Mouse (Mus musculus) Muller cell, postnatal 12 days (primary cell): Measurements from ENCODE around the gene Casc1.

Experiments used
- DNase-seq: peaks from one replicate; pipeline ENCODE4 v3.0.0-alpha.2; 2015; ENCODE audit errors: inconsistent ontology term

Gene Casc1

DNA sequence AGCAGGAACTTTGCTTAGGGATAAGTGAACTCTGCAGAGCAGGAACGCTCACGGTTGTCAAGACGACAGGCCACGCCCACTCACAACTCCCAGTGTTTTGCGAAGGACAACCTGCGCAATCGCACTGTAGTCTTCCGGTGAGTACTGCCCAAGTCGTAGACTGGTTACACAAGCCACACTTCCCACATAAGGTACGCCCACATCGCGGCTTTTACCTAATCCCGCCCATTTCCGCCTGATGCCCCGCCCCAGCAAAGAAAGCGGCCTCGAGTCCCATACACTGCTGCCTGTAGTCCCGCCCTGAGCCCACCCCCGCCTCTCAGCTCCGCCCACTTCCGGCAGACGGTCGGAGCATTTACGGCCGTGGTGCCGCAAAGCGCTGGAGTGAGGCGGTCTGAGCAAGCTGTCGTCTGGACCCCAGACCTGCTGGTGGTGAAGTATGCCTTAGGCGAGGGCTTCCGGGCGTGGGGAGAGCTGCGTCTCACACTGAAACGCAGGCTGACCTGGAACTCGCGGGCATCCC lies at the start of gene Casc1, which contains the start of gene Etfrf1:
TSS of gene Casc1 (minus strand) at position 190 of the 523 bp plus-strand sequence.
TSS of gene Etfrf1 (plus strand) at position 319 of the 523 bp plus-strand sequence.
- peak; percentile 99 for DNase-seq

DNA sequence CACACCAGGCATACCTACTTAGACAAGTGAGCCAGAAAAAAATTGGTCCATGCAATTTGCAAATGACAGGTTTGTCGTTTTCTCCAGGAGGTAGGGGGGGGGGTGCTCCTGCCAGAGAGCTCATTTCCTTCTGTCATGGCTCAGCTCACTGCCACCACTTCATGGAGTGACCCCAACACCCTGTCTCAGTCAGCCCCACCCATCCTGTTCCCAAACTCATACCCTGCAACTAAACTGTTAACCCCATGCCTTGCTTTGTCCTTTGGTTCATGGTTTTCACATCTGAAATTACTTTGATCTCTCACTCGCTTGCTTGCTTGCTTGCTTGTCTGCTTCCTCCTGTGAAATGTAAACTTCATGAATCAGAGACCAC lies 45.9 kb upstream of the Casc1 start:
- no peak for DNase-seq

DNA sequence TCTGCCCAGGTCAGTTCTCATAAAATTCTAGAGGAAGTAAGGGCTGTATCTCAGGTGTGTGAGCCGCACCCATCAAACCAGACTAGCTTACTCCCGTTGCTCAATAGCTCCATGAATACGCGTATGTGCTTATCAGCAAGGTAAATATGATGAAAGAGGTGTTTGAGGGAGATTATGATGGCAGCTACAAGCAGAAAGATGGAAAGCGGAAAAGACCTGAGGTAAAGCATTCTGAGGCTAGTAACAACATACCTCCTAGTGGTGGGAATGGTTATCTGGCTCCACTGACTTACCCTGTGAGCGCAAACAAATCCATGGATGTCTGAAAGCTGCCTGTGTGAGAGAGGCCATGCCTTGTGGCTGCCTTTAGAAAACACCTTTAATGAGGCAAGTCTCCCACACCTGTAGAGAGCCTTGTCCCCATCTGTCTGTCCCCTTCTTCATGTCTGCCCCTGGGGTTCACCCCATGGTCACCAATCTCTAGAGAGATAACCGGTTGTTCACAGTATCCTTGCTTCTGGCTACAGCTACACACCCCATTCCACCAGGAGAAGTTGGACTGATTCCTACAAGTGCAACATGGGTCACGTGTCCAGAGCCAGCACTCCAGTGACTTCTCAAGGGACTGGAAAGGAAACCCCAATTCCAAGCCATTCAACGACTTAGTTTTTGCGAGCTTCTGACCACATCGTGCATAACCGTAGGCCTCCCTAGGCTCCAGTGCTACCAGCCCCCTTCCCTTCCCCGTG lies 45.3 kb upstream of the Casc1 start:
- DNase-seq = no peak

DNA sequence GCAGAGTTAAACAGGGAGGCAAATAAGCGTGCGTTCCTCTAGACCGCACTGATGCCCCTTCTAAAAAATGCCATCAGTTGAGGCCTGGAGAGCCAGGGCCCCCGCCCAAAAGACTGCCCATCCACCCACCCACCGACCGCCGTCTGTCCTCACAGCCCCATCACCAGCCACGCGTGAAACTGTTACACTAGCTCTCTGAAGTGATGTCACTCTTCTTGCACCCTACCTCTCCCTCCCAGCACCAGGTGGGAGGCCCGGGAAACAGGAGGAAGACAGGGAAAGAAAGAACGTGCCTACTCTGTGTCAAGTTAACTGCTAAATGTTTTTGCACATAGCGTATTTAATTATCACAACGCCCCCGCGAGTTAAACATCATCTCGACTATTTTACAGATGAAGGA lies 40.0 kb upstream of the Casc1 start:
- no peak for DNase-seq

DNA sequence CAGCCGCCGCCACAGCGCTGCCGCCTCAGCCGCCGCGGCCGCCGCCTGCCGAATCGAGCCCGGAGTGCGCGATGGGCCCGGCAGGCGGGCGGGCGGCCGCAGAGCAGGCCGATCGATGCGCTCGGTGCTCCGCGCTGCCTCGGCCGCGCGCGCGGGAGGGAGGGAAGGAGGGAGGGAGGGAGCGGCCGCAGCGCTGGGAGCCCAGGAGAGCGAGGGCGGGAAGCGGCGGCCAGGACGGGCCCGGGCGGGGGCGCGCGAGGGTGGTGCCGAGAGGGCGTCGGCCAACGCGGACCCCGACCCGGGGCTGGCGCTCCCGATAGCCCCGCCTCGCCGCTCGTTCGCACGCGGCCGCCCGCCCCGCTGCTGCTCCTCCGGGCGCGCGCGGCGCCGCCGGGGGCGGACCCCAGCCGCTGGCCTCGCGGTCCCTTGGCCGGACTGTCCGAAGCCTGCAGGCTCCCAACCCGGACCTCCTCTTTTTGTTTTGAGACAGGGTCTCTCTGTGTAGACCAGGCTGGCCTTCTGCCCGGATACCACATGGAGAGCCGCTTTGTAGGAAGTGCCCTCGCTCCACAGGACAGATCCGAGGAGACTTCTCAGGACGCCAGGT lies 39.5 kb upstream of the Casc1 start, which contains the start of gene Kras:
TSS of gene Kras (minus strand) at position 55 of the 607 bp plus-strand sequence.
- peak; percentile 95 for DNase-seq

DNA sequence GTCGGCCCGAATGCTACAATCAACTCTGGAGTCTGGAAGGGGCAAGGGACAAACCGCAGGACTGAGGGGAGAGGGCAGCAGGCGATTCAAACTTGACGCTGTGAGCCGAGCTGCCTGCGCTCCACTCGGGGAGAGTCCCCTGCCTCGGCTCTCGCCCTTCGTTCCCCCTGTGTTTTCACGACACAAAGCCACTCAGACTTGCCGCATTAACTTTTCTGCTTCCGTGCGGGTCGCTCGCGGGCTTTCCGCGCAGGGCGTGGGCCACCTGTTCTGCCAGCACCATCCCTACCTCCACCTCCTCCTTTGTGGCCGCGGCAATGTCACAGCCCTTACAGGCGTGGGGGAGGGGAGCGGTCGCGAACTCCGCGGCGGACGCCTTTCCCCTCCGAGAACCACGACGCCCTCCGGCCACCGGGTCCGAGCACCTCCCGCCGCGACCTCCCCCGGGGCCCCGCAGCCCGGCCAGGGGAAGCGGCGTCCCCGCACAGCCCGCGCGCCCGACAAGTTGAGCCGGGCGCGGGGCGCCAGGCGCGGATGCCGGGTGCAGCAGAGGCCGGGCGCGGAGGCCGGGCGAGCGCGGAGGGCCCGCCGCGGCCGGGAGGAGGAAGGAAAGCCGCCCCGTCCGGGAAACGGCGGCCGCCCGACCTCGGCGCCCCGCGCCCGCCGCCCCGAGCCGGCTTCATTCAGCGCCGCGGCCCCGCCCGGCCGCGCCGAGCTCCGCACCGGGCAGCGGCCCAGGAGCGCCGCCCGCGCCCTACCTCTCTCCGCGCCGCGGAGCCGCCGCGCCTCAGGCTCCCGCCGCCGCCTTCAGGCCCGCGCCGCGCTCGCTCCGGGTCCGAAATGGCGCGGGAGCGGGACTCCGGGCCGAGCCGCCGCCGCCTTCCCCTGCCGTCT lies 38.7 kb upstream of the Casc1 start:
- peak; percentile 56 for DNase-seq

DNA sequence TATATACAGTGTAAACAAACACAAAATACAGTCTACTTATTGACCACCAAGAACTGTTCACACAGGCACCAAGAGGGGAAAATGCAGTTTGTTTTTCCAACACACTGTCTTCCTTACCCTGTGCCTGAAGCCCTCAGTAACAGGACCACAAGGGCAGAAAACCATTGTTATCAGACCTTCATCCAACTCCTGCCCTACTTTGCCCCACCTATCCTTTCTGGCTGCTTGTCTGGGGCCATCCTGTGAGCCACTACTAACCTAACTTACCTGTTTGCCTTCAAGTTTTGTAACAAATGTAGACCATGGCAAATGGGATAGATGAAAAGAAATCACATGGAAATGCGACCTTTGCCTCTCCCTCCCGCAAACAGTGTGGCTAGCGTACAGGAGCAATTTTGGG lies 37.1 kb upstream of the Casc1 start:
- no peak for DNase-seq

DNA sequence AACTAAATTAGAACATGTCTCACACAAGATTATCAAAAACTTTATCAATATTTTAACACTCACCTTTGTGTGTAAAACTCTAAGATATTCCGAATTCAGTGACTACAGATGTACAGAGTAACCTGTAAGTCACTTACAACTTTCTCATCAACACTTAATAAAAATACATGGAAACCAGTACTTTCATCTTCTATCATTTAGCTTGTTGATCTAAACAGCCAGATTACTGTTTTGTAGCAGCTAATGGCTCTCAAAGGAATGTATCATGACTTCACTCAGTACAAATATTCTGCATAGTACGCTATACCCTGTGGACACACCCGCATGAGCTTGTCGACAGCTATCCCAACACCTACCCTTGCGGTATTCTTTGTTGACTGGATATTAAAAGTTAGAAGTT lies 36.0 kb upstream of the Casc1 start:
- DNase-seq = no peak

DNA sequence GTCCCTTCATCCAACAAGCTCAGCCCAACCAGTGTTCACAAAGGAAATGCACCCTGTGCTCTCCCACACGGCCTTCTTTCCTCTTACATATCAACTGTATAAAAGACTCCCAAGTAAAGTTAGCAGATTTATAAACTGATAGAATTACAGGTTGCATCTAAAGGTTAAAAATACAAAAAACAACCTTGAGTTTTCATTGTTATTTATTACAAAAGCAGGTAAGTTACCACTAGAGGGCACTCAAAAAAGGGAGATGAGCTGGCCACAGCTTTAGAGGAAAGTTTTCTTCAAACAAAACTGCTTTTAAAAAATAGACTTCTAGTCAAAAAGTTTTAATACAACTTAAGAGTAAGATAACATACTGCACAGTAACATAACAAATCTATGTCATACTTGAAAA lies 31.7 kb upstream of the Casc1 start:
- DNase-seq = peak; percentile 16

DNA sequence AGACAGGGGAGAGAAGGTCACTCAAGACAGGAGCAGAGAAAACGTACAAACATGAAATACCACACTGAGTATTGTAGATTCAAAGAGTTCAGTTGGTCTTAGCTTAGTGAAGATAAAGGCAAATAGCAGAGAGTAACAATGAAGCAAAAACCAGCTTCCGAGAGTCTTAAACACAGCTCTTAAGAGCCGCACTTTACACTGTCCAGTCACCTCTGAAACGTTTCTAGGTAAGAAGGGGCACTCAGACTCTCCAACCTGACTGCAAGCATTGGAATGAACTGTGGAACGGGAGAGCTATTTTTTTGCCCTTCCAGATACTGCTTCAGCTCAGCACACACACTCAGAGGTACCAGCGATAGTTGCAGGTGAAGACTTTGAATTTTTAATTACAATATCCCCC lies 29.5 kb upstream of the Casc1 start:
- DNase-seq = no peak

DNA sequence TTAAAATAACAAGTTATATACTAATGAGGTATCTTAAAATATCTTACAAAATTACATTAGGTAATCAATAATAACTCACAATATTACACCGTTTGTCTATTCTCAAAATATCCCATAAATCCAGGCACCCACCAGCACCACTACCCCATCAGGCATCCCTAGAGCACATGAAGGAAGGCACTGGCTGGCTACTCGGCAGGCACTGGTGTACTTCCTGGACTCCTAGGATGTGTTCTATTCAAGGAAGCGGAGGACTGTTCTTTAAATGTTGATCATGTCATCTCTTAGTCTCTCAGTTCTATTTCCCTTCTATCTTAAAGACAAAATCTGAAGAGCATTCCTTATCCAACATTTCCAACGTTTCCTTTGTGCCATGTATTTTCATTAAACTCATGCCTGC lies 26.3 kb upstream of the Casc1 start:
- no peak for DNase-seq

DNA sequence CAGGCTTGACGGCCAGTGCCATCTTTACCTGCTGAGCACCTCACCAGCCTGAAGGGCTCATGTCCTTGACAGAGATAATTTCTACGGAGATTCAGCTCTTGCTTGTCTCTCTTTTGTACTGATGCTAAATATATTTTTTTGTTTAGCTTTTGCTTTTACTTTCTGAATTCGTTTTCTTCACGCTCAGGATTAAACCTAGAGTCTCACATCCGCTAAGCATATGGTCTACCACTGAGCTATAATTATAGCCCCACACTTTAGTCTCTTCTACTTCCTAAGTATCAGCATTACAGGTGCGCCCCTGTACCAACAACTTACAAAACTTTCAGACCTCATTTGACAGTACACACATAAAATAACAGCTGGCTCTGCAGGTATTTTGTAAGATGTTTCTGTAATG lies 24.6 kb upstream of the Casc1 start:
- DNase-seq = no peak

DNA sequence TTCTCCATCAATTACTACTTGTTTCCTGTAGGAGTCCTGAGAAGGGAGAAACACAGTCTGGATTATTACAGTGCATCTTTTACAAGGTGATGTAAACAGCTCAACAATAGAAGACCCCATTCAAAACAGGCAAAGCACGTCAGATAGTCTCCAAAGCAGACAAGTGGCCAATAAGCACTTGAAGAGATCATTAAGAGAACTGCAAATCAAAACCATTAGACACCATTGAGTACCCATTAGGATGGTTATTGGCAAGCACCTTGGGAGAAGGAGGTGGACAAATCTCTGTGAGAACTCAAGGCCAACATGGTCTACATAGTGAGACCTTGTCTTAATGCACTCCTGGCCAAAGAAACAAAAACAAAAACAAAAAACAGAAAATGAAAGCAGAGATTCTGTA lies 23.6 kb upstream of the Casc1 start:
- DNase-seq = no peak

DNA sequence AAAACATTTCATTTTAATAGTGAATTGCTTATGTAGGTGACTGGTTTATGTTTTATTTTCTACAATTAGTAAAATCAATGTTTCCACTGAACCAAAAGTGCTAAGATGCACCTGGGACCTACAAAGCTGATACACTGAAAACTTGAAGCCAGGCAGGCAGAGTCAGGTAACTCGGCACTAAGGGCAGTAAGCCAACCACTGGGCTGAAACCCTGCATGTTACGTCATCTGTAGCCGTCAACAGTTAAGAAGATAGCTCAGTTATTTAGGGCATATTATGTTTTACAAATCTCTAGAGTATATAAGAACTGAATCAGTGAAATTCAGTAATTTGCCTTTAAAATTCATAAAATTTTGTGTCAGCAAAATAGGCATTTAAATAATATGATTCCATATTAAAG lies 15.5 kb upstream of the Casc1 start:
- no peak for DNase-seq

DNA sequence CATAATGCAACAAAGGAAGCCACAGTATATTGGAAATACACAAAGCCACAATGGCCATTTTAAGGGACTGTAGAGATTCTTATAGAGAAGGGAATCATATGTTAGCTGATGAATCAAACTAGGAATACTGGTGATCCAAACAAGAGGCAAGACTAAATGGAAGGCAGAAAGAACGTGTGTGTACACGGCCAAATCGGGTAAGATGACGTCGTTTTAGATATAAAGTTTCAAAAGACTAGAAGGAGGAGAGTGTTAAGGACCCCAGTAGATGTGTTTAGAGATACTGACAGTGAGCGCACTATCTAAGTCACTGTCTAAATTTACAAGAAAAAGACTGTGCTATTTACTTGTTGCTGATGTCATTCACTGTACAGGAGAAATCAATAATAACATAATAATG lies 13.4 kb upstream of the Casc1 start:
- DNase-seq = no peak

DNA sequence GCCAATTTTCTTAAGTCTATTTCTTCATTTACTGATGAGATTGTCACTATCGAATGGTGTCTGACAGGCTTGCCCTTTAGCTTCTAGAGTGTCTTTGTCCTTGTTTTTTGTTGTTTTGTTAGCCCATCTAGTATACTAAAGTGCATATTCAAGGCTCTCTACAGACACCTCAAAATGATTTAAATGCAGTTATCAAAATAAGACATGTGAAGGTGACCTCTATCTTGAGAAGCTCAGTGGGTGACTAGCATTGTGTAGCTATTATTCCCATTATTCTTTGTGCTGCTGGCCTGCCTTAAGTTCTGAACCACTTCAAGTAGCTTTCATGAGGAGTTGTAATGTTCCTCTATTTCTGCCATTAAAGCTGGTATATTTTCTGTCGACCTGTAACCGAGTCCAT lies 5.0 kb upstream of the Casc1 start:
- DNase-seq = no peak

DNA sequence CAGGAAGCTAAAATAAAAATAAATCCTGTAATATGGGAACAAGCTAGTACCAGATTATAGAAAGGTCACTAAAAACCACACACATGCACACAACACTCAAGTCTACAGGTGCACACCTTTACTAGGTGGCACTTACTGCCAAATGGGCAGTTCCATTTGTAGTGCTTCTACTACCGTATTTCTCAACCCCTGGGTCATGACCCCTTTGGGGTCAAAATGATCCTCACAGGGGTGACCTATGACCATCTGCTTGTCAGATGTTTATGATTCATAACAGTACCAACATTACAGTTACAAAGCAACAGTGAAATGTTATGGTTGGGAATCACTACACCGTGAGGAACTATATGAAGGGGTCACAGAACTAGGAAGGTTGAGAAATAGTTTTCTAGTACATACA lies 3.1 kb upstream of the Casc1 start:
- no peak for DNase-seq

DNA sequence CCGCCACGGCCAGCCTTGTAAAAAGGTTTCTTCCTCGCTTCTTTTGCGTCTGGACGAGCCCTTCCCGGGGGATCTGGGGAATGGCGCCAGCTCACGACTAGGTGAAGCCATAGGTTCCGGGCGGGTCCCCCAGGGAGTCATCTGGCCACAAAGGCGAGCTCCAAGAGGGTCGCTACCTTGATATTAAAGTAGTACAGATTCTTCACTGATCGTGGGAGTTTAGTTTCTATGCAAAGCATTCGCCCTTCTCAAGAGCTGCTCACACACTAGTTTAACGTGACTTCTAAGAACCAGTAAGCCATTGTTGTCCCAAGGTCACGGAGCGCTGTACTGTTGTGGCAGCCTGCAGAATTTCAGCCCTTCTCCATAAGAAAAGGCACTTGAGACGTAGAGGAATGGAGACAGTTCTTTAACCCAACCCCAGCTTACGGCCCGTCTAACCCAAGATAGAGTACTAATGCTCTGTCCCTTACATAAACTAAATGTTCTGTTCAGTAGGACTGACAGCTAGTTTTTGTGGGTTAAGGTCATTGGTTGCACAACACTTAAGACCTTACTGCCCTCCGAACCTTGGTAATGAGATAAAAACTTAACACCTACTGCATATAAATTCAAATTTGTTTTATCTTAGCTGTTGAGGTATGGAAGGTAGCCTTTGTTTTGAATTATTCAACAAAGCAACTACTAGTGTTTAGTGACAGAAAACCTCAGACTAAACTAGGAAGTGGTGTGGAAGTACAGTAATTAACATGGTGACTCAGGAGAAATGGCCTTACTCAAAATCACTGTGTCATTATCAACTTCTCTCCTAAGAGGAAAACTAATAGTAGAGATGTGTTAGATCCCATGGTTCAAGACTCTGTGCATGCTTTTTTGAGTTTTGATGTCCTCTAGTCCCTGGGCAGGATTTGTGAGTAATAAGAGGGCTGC lies 836 bp upstream of the Casc1 start:
- peak; percentile 30 for DNase-seq

DNA sequence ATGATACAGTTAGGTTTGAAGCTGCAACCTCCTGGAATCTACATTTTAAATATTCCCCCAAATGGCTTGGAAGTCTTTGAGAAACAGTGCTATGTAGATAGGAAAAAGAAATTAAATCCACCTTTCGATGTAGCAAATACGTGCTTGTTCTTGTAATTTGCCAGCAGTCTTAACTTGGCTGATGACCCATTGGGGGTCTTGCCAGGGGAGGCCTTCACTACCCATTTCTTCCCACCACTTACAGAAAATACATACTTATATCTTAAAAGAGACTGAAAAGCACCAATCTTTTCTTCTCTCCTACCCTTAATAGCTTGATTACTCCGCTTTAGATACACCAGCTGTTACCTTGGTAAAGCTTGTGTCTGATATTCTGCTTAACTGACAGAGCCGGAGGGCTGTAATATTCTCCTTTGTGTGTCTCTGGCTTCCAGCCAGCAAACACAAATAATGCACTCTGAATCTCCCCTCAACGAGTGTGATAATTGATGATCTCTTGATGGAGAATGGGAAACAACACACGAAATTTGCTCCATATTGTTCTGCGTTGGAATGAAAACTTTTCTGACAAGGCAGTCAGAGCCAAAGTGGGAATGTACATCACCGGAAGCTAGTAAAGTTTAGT lies 637 bp downstream of the Casc1 start:
- no peak for DNase-seq

DNA sequence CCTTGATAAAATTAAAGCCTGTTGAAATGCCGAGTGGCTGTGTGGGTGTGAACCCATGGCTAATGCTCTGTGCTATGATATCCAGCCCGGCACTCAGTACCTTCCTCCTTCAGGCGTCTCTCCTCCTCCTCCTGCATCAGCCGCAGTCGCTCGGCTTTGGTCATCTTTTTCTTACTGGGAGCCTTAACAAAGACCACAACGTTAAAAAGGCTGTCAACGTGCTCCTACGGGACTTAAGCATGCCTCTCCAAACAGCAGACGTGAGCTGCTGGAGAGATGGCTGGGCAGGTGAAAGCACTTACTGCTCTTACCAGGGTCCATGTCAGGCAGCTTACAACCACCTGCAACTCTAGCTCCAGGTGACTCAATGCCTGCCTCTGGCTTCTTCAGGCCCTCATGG lies 5.7 kb downstream of the Casc1 start:
- no peak for DNase-seq

DNA sequence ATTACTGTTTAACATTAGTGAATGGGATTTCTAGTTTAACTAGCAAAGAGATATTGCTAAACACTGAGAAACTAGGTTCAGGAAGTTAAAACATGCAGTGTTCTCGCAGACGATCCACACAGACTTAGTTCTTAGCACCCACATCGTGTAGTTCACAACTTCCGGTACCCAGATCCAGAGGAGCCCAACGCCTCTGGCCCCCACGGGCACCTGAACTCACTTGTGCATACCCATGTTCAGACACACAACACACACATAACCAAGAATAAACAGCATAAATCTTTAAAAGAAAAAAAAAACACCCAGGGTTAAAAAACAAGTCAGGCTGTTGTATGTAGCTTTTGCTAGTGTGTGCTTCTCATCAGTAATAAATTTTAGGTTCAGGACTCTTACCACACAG lies 6.4 kb downstream of the Casc1 start:
- no peak for DNase-seq
